Mouse (Mus musculus): ENCODE measurements around the gene Hes2.

The Hes2 gene

GRCm38 (mm10) chr4:152158585-152159284, at the start of gene Hes2:
Hes2 (plus strand) TSS chr4:152158867.
- DNase-seq (ENCODE audit: low spot score): no peak

DNA sequence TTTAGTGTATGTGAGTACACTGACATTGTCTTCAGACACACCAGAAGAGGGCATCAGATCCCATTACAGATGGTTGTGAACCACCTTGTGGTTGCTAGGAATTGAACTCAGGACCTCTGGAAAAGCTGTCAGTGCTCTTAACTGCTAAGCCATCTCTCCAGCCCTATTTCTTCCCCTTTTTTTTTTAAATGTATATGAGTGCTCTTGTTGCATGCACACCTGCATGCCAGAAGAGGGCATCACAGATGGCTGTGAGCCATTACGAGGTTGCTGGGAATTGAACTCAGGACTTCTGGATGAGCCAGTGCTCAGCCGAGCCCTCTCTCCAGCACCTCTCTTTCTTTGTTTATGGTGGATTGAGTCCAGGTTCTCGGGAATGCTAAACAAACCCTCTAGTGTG, 49.2 kb upstream of the Hes2 start:
- no peak for DNase-seq (ENCODE audit: low spot score)

- no peak for DNase-seq (ENCODE audit: low spot score)
These were observed 48.0 kb upstream of the Hes2 start for GRCm38 (mm10) chr4:152110689-152111088.

DNA sequence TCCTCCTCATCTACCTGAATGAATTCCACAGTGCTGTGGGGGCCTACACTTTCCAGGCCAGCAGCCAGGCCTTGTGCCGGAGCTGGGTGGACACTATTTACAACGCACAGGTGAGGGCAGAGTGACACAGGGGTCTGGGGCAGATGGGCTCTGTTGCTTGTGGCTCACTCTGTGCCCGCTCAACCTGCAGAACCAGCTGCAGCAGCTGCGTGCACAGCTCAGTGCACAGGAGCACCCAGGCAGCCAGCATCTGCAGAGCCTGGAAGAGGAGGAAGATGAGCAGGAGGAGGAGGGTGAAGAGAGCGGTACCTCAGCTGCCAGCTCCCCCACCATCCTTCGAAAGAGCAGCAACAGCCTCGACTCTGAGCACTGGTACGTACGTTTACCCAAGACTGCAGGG, 46.3 kb upstream of the Hes2 start:
- no peak for DNase-seq (ENCODE audit: low spot score)

- DNase-seq (ENCODE audit: low spot score): no peak
These were observed 44.6 kb upstream of the Hes2 start for GRCm38 (mm10) chr4:152114080-152114479.

- DNase-seq (ENCODE audit: low spot score): no peak
These were observed 42.6 kb upstream of the Hes2 start, which contains the start of gene Tnfrsf25 for GRCm38 (mm10) chr4:152115921-152116612. Tnfrsf25 (plus strand) TSS chr4:152115934.

DNA sequence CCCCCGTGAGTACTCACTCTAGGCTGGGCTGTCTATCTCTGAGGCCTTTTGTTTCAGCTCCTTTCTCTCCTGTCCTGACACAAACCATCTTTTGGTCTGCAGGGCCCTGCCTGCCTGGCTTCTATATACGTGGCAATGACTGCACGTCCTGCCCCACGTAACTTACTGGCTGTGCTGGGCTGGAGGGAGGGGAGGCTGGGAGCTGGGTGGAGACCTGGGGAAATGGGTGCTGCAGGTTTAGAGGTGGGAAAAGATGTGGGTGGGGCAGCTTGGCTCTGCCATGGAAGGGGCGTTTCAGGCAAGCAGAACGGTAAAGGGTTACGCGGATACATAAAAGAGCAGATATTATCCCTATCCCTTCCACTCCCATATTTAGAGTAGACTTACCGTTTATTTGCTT, 41.1 kb upstream of the Hes2 start:
- DNase-seq (ENCODE audit: low spot score): no peak

DNA sequence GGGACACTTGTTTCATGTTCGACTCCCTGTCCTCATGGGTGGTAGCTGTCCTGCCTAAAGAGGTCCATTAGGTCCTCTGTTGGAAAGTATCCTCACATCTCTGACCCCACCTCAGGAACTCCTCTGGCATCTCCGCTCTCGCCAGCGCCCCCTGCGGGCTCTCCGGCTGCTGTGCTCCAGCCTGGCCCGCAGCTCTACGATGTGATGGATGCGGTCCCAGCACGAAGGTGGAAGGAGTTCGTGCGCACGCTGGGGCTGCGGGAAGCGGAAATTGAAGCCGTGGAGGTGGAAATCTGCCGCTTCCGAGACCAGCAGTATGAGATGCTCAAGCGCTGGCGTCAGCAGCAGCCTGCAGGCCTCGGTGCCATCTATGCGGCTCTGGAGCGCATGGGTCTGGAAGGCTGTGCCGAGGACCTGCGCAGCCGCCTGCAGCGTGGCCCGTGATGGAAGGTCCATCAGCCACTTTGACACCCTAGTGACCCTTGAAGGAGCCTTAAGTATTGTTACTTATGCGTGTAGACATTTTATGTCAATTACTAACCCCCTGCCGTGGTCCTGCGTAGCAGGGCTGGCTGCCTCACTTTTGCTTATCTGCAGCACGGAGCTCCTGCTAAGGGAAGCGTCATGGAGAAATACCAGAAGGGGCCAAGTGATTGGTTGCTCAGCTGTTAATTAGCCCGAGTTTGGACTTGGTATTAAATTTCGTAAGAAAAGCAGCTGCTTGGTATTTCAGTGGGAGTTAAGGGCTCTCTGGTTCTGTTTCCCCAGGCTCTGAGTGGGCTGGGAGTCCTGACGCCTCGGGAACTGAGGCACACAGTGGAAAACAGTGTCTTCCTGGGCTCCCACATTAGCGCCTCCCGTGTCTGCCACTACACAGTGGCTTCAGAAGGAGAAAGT, 39.0 kb upstream of the Hes2 start:
- DNase-seq (ENCODE audit: low spot score): no peak

DNA sequence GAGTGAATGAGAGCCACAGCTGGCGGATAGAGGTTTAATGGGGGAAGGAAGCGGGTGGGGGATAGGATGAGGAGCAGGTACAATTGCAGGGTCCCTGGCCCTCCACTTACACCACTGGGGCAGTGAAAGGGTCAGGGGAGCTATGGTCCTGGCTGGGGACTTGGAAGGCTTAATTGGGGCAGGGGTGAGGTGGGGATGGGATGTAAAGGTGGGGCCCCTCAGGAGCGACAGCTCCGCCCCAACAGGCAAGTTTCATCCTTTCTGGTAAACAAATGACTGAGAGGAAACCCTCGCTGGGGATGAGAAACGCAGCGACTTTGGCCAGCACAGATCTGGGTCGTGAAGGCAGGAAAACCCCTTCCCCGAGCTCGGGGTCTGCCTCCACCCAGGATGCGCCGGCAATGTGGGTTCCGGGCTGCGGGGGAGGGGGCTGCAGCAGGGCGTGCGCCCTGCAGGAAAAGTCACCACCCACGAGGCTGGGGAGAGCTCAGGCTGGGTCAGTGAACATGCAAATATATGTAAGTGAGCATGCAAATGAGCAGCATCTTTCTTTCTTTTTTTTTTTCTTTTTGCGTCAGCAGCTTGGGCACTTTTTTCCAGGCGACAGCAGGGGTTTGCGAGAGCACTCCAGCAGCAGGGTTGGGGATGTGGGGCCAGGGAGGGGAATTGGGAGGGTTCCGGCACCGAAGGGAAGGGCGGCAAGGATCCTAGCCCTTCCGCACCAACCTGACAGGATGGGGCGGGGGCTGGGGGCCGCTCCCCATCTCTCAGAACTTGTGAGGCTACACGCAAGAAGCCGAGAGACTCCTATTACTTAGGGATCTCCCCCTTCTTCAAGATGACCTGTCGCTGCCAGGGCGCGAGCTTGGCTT, 38.1 kb upstream of the Hes2 start:
- no peak for DNase-seq (ENCODE audit: low spot score)

GRCm38 (mm10) chr4:152121183-152121505, 37.5 kb upstream of the Hes2 start:
- no peak for DNase-seq (ENCODE audit: low spot score)

DNA sequence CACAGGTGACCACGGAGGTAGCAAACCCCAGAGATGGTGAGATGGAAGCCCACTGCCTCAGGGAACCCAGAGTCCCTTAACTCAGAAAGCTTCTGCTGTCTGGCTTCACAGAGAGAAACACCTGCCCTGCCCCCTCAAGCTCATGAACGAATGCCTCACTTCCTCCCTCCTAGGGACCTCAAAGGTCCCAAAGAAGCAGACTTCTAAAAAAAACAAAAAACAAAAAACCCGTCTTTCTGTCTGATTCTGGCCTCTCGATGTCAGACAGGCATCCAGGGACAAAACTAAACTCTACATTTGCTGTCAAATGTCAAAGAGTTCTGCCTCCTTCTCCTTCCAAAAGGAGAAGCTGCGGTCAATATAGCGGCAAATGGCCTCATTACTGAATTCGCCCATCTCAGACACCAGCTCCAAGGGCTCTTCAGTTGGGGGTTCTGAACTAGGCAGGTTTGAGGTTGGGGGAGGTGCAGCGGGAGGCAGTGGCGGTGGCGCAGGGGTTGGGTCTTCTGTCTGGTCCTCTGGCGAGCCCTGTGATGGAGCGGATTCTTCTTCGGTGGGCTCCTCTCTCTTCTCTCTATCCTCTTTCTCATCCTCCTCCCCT, 34.2 kb upstream of the Hes2 start:
- DNase-seq (ENCODE audit: low spot score): no peak

- DNase-seq (ENCODE audit: low spot score): peak; percentile 65
These were observed 33.3 kb upstream of the Hes2 start for GRCm38 (mm10) chr4:152125161-152126025.

DNA sequence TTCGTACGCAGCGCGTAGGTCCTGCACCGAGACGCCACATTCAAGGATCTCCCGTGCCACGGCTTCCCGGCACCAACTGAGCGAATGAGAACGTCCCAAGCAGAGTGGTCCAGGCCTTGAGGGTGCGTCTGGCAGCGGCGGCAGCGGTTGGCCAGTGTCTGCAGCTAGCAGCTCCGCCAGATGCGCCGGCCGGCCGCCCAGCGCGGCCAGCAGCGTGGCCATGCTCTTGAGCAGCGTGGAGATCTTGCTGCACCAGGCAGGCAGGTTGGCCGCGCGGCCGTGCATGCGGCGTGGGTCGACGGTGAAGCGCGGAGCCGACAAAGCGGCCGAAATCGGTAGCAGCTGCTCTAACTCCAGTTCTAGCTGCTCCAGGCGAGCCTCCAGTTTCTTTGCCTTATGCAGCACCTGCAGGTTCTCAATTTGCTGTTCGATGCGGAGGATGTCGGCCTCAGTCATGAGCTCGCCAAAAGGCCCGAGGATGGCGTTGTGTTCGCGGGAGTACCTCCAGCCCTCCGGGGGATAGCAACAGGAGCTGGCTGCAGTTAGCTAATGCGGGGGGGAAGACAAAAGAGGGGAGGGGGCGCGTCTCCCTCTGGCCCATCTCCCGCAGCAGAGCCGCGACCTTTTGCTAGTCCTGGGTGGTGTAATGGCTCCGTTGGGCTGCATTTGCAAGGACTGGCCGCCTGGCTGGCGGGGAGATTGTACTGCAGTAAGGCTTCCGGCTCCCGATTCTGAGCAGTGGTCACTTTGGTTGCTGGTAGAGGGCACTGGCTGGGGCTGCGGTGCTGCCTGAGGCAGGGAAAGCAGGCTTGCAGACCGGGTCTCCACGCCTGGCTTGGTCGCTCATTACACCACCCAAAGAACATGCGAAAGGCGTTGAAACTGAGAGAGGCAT, 32.4 kb upstream of the Hes2 start:
- no peak for DNase-seq (ENCODE audit: low spot score)

DNA sequence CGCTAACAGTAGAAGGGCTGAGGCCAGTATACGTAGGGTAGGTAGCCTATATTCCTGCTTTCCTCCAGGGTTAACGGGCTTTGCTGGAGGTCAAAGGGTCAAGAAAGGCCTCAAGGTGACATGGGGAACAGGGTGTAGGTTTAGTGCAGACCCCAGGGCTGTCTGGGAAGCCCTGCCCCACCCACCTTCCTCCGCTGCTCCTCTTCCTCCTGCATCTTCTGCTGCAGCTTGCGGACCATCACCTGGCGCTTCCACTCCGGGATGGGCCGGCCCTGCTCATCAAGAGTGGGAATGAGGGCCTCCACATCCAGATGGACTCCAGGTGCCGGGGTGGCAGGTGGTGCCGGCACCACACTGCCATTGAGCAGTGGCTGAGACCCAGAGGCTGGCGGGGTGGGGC, 30.8 kb upstream of the Hes2 start:
- no peak for DNase-seq (ENCODE audit: low spot score)

- DNase-seq (ENCODE audit: low spot score): no peak
These were observed 29.9 kb upstream of the Hes2 start for GRCm38 (mm10) chr4:152128784-152129183.

GRCm38 (mm10) chr4:152129395-152129930, 29.2 kb upstream of the Hes2 start:
- no peak for DNase-seq (ENCODE audit: low spot score)

- DNase-seq (ENCODE audit: low spot score): peak; percentile 57
These were observed 27.7 kb upstream of the Hes2 start for GRCm38 (mm10) chr4:152130771-152131653.
